In the genomic region with DNA sequence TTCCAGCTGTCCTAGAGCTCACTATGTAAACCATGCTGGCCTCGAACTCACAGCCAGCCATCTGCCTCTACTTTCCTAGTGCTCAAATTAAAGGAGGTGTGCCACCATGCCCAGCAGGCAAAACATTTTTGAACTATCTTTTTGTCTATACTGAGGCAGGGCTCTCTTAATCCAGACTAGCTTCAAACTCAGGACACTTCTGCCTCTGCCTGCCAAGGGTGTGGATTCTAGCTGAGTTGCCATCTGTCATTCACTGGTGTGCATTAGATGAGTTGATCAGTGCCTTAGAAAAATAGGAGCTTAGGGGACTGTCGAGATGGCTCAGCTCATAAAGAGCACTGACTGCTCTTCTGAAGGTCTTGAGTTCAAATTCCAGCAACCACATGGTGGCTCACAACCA, we compare ENCODE assay signal across 19 mouse cellular contexts. TPM values are rescaled to one million over a fixed set of nuclear protein-coding genes. Genes with fewer than 3 reads are reported as not detected.
DNase-seq lines count a peak whose midpoint lies in the region; ATAC-seq and TF ChIP-seq lines count a peak whose summit lies in the region.
"Had no signal": no experiment of that assay in that cellular context is flagged by ENCODE, and none has a peak within 500 bp of the region (broad histone marks: within the 10 kb centered on the region; RNA-seq: fewer than 3 reads in every experiment).

No protein-coding gene starts in this region.

- ATAC-seq in activated CD4-positive, CD25-positive, alpha-beta regulatory T cell, adult 4 months: no peak
- ATAC-seq: forebrain, embryonic 16.5 days; hindbrain, postnatal 0 days had no signal

- H3K4me3 ChIP-seq in layer of hippocampus, adult 2 months: no peak overlapping the region
- H3K4me3 ChIP-seq: embryonic facial prominence, embryonic 13.5 days; forebrain, embryonic 12.5 days; heart, embryonic 10.5 days; heart, embryonic 15.5 days; hindbrain, embryonic 13.5 days had no signal

- no peak for TF ChIP-seq CTCF in layer of hippocampus, adult 2 months (conservative IDR thresholded peaks at IDR 0.05)

- peak; percentile 6 for DNase-seq in layer of hippocampus, adult 9-11 months
- no peak for DNase-seq in layer of hippocampus, adult 2 months (ENCODE audit: low spot score in 2 of 2)
- peak; percentile 35 for DNase-seq in cerebellum, adult 8-10 months
- DNase-seq in cerebellum, postnatal 14 days: peak; percentile 49 to 77
- DNase-seq in embryo, embryonic 10.5 days (ENCODE audit: low spot score): no peak
- no peak for DNase-seq in neural tube, embryonic 10.5 days (ENCODE audit: extremely low spot score, low spot score)
- DNase-seq: adrenal gland, postnatal 14 days; gastrocnemius, postnatal 10 days; heart, adult 18-20 months; heart, postnatal 14 days; kidney, adult 11 months had no signal

- H3K27ac ChIP-seq in layer of hippocampus, adult 2 months: no peak overlapping the region
- H3K27ac ChIP-seq: embryonic facial prominence, embryonic 13.5 days; forebrain, embryonic 12.5 days; heart, embryonic 10.5 days; heart, embryonic 15.5 days; hindbrain, embryonic 13.5 days; hindbrain, postnatal 0 days had no signal

RNA-seq across cellular contexts. Expression of a gene that starts 35.1 kb away (rescaled TPM):
- total RNA-seq in layer of hippocampus, adult 2 months (2021): 100 to 1,000 TPM; 111 to 147 TPM
- polyA plus RNA-seq in activated CD4-positive, CD25-positive, alpha-beta regulatory T cell, adult 4 months (2017; shearing (Covaris generic)): 100 to 1,000 TPM; 304 to 326 TPM

Comparison
In these comparisons a context has a peak if more than half of its experiments do, and no peak if none do; other contexts are left out.
1. DNase-seq: peak in layer of hippocampus, adult 9-11 months (single experiment), cerebellum, adult 8-10 months (single experiment) and cerebellum, postnatal 14 days (2 of 2); none in layer of hippocampus, adult 2 months (0 of 2), embryo, embryonic 10.5 days (single experiment) and neural tube, embryonic 10.5 days (single experiment).